Mouse (Mus musculus) heart, adult 2 months (tissue): ENCODE measurements around the gene Hfm1. TPM values are rescaled to one million over a fixed set of nuclear protein-coding genes. Genes with fewer than 3 reads are reported as not detected.
A peak's percentile ranks its signal among the peaks of the same experiment; 100 is the strongest.

ENCODE experiments used
- DNase-seq, 2 experiments: peaks; one replicate each; pipeline ENCODE4 v3.0.0; 2021
- H3K27ac ChIP-seq: fragments of 200-600 bp; 2 replicates; pipeline ENCODE4 v1.8.1; 2022
- H3K27me3 ChIP-seq: fragments of 200-500 bp; 2 replicates; pipeline ENCODE4 v1.6.1; 2012; ENCODE audit warnings: mild to moderate bottlenecking, low read length, inconsistent platforms, mixed read lengths; ENCODE audit not compliant: control insufficient read depth, insufficient read depth
- H3K36me3 ChIP-seq: fragments of 200-500 bp; 2 replicates; pipeline ENCODE4 v1.6.1; 2012; ENCODE audit warnings: low read length, inconsistent platforms; ENCODE audit not compliant: control insufficient read depth, insufficient read depth
- H3K4me1 ChIP-seq: fragments of 200-500 bp; 2 replicates; pipeline ENCODE4 v1.6.1; 2011; ENCODE audit warnings: low read length; ENCODE audit not compliant: control insufficient read depth, insufficient read depth
- H3K4me3 ChIP-seq: fragments of 200-600 bp; 2 replicates; pipeline ENCODE4 v1.8.1; 2022
- H3K79me2 ChIP-seq: fragments of 200-500 bp; replicated peaks from 2 replicates; pipeline ENCODE4 v1.6.1; 2012; ENCODE audit warnings: mild to moderate bottlenecking, inconsistent platforms, low read length, moderate library complexity, mixed read lengths; ENCODE audit not compliant: control insufficient read depth, insufficient read depth
- H3K9ac ChIP-seq: fragments of 200-500 bp; 2 replicates; pipeline ENCODE4 v1.6.1; 2012; ENCODE audit warnings: low read depth, mild to moderate bottlenecking, control low read depth, inconsistent platforms, low read length, mixed read lengths
- CTCF ChIP-seq: fragments of 200-600 bp; IDR thresholded peaks from 2 replicates; pipeline ENCODE4 v1.8.1; 2022; ENCODE audit warnings: antibody characterized with exemption, mild to moderate bottlenecking, moderate library complexity
- EP300 ChIP-seq: fragments of 200-500 bp; IDR thresholded peaks from 2 replicates; pipeline ENCODE4 v1.6.1; 2011; ENCODE audit warnings: low read depth, low read length, control low read depth; ENCODE audit not compliant: insufficient read depth
- POLR2A ChIP-seq: fragments of 200-500 bp; IDR thresholded peaks from 2 replicates; pipeline ENCODE4 v1.6.1; 2011; ENCODE audit warnings: mild to moderate bottlenecking, low read depth, low read length, control low read depth; ENCODE audit not compliant: insufficient read depth
- WGBS: fragments of 180-500 bp; shearing (Covaris S2); methylation state at CpG from one replicate; pipeline ENCODE4 v1.1.7; 2018; 5-methylcytosine and 5-hydroxymethylcytosine counted together
- intact Hi-C: fragments of 180-260 bp; cut with DNase I; formaldehyde crosslinking; loops from one replicate; pipeline ENCODE4 v1.15.1; 2025
- polyA plus RNA-seq: library from polyadenylated mRNA; depleted of rRNA; stranded (reverse); fragments of >200 nt; gene quantifications from 2 replicates; pipeline ENCODE4 v1.2.3, GENCODE M21; 2012
- total RNA-seq, 2 experiments: library from RNA; stranded (reverse); gene quantifications; 2 replicates each; pipeline ENCODE4 v1.2.3; 2021

The Hfm1 gene
- total and polyA plus RNA-seq, 3 experiments: not detected

- TF ChIP-seq POLR2A: peak; percentile 71
- TF ChIP-seq CTCF: peak; percentile 27
- 0 out of 2 replicates have a peak, but pooled peaks have one; percentile 28 for TF ChIP-seq EP300
- intact Hi-C loops: loop anchor here (10.0 kb wide), 1 partner anchor 99 kb away; no protein-coding TSS in a partner anchor
- Histone ChIP-seq H3K4me3 (peak within 1 kb of the TSS; percentile 80), H3K36me3 (no peaks in the 10 kb centered on the region), H3K4me1 (peaks cover 3% of the 10 kb centered on the region; the same call in 1 of the 2 replicates), H3K27ac (peak within 1 kb of the TSS; percentile 67), H3K9ac (peak within 1 kb of the TSS; percentile 61), H3K27me3 (no peaks in the 10 kb centered on the region), H3K79me2 (no peaks in the 10 kb centered on the region)
- DNase-seq: peak; percentile 94 to 95
- WGBS: 6% methylated on average over 54 of the region's 54 CpGs
Observed at GRCm38 (mm10) chr5:106963584-106964512, 37.7 kb upstream of the Hfm1 start, which contains the start of gene Cdc7. Gene Cdc7 (plus strand): TSS chr5:106964322.

GRCm38 (mm10) chr5:106960451-106960850 lies 34.3 kb upstream of the Hfm1 start:
- no peak for DNase-seq
- intact Hi-C loops: loop anchor here (10.0 kb wide), 1 partner anchor 96 kb away; no protein-coding TSS in a partner anchor
- Histone ChIP-seq H3K36me3 (no peaks in the 10 kb centered on the region), H3K4me3 (no peak overlapping the region), H3K79me2 (no peaks in the 10 kb centered on the region), H3K4me1 (peaks cover 3% of the 10 kb centered on the region; the same call in 1 of the 2 replicates), H3K27me3 (no peaks in the 10 kb centered on the region), H3K9ac (no peak overlapping the region), H3K27ac (no peak overlapping the region)
- WGBS: 85% methylated on average over 2 of the region's 2 CpGs
- TF ChIP-seq CTCF (no peak), POLR2A (no peak), EP300 (no peak)

GRCm38 (mm10) chr5:106959031-106959430 lies 32.9 kb upstream of the Hfm1 start:
- WGBS: 79% methylated on average over 3 of the region's 3 CpGs
- Histone ChIP-seq H3K4me3 (no peak overlapping the region), H3K36me3 (no peaks in the 10 kb centered on the region), H3K27ac (no peak overlapping the region), H3K27me3 (no peaks in the 10 kb centered on the region), H3K4me1 (peaks cover 3% of the 10 kb centered on the region; the same call in 1 of the 2 replicates), H3K9ac (no peak overlapping the region), H3K79me2 (no peaks in the 10 kb centered on the region)
- intact Hi-C loops: no loop called here
- TF ChIP-seq EP300 (no peak), CTCF (no peak), POLR2A (no peak)
- DNase-seq: no peak

- Histone ChIP-seq H3K36me3 (no peaks in the 10 kb centered on the region), H3K79me2 (no peaks in the 10 kb centered on the region), H3K4me1 (no peaks in the 10 kb centered on the region; the same call in 1 of the 2 replicates), H3K27ac (no peak overlapping the region), H3K9ac (no peak overlapping the region), H3K4me3 (no peak overlapping the region), H3K27me3 (no peaks in the 10 kb centered on the region)
- intact Hi-C loops: no loop called here
- WGBS: 39% methylated on average over 3 of the region's 3 CpGs
- TF ChIP-seq CTCF: no peak
- TF ChIP-seq EP300: 0 out of 2 replicates have a peak, but pooled peaks have one; percentile 21
- no peak for TF ChIP-seq POLR2A
- DNase-seq: peak in 1 of 2 experiments; percentile 38
Observed at GRCm38 (mm10) chr5:106956467-106956866, 30.3 kb upstream of the Hfm1 start.

GRCm38 (mm10) chr5:106948683-106949082 lies 22.6 kb upstream of the Hfm1 start:
- Histone ChIP-seq H3K79me2 (no peaks in the 10 kb centered on the region), H3K27ac (no peak overlapping the region), H3K9ac (no peak overlapping the region), H3K36me3 (no peaks in the 10 kb centered on the region), H3K27me3 (no peaks in the 10 kb centered on the region), H3K4me1 (no peaks in the 10 kb centered on the region), H3K4me3 (no peak overlapping the region)
- intact Hi-C loops: no loop called here
- TF ChIP-seq EP300 (no peak), CTCF (no peak), POLR2A (no peak)
- DNase-seq: no peak
- WGBS: 77% methylated on average over 6 of the region's 6 CpGs

- WGBS: 75% methylated on average over 4 of the region's 4 CpGs
- intact Hi-C loops: no loop called here
Observed at GRCm38 (mm10) chr5:106946342-106946741, 20.2 kb upstream of the Hfm1 start.

More at GRCm38 (mm10) chr5:106946342-106946741, 20.2 kb upstream of the Hfm1 start:
- DNase-seq: no peak
- no peaks in the 10 kb centered on the region for H3K27me3 ChIP-seq
- no peaks in the 10 kb centered on the region for H3K36me3 ChIP-seq
- H3K4me1 ChIP-seq: no peaks in the 10 kb centered on the region
- no peak overlapping the region for H3K9ac ChIP-seq
- no peak overlapping the region for H3K27ac ChIP-seq
- TF ChIP-seq CTCF (no peak), EP300 (no peak), POLR2A (no peak)
- no peak overlapping the region for H3K4me3 ChIP-seq
- no peaks in the 10 kb centered on the region for H3K79me2 ChIP-seq
